Mouse (Mus musculus): ENCODE measurements around the gene E2f6.

The E2f6 gene

DNA sequence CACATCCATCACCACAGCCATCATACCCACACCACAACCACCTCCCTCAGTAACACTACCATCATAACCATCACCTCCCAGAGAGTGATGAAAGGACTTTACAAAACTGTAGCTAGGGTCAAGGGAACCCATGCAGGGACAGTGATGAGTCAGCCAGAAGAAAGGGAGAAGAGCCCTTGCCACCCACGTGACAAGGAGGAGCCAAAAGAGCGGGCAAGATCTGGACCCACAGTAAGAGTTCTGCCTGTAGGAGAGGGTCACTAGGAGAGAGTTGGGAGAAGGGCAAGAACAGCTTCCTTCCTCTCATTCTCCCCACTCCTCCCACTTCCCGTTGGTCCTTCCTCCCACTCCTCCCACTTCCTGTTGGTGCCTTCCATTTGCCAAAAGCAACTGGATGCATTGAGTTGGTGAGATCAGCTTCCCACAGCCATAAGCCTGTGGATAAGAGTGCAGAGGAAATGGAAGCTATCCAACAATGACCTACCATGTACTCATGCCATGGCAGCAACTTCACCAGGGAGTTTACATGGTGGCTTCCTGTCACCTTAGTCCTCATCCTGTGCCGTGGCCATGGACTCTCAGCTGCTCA is 36.5 kb downstream of the E2f6 start:
- DNase-seq (ENCODE audit: extremely low read depth, low read depth) = no peak

GRCm38 (mm10) chr12:16848501-16848900 is 37.7 kb downstream of the E2f6 start:
- DNase-seq (ENCODE audit: extremely low read depth, low read depth) = no peak

- DNase-seq (ENCODE audit: extremely low read depth, low read depth) = no peak
Observed at GRCm38 (mm10) chr12:16849821-16850220, 39.1 kb downstream of the E2f6 start.

- no peak for DNase-seq (ENCODE audit: extremely low read depth, low read depth)
Observed at GRCm38 (mm10) chr12:16850431-16851375, 39.9 kb downstream of the E2f6 start.

DNA sequence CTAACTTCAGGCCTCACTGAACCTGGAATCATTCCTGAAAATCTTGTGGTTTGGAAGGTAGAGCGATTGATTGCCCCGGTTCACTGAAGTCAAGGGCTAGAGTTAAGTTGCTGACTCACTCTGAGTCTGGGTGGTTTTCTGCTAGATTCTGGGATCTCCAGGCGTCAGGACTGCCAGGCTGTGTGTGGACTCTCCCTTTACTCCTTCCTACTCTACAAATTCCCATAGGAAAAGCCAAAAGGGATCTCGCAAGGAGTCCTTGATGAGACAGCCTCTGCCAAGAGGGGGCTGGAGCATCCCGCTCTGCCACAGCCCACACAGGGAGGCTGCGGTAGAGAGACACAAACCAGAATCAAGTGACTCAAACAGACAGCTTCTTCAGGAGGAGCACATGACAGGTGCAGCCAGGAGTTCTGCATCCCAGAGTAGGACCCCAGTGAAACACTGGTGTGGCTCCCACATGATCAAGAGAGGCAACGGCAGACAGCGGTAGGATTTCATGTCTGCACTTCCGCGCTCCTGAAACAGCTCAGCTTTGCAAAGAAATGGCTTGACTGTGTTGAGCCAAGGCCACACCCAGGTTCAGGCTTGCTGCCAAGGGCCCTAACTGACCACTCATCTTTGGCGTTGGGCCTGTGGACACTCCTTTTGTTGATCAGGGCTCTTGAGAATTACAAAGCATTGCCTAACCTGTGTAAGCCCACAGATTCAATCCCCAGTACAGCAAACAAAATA is 42.8 kb downstream of the E2f6 start:
- DNase-seq (ENCODE audit: extremely low read depth, low read depth) = peak; percentile 63

DNA sequence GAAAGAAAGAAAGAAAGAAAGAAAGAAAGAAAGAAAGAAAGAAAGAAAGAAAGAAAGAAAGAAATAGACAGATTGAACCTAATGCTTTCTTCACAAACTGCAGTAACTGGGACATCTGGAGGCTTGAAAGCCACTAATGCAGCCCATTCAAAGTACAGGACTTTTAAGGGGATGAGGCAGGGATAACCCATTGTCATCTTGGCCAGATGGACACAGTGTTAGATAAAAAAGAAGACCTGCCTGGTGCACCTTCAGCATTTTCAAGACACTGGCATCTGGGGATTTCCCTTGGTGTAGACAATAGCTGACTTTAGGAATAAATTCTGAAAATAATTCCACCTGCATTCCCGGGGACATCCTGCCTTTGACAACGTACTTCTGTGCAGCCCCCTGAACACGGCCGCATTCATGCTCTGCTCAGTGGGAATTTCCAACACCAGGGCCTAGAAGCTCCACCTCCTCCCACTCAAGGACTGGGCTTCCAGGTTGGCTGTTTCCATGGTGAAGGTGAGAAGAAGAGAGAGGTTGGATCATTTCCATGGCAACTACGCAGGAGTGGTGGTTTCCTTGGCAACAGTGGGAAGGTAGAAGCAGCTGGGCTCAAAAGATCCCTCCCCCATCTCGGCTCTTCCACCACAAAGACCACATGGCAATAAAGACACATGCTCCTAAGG is 45.0 kb downstream of the E2f6 start:
- DNase-seq (ENCODE audit: extremely low read depth, low read depth) = no peak

DNA sequence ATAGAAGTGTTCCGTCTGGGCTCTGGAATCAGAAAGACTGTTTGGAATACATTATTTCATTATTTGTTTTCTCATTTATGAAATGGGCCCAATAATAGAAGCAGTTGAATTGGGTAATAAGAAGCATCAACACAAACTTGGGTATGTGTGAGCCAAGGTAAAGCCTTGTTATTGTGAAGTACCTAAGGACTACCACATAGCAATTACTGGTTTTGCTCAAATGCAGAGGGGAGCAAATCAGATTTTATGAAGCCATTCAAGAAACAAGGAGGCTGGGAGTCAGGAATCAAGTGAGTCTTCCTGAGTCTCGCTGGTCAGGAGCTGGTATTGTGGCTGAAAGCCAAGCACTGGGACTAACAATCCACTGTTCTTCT is 45.5 kb downstream of the E2f6 start:
- DNase-seq (ENCODE audit: extremely low read depth, low read depth) = no peak

- no peak for DNase-seq (ENCODE audit: extremely low read depth, low read depth)
Observed at GRCm38 (mm10) chr12:16858081-16858480, 47.3 kb downstream of the E2f6 start.

- no peak for DNase-seq (ENCODE audit: extremely low read depth, low read depth)
Observed at GRCm38 (mm10) chr12:16859781-16860180, 49.0 kb downstream of the E2f6 start.

DNA sequence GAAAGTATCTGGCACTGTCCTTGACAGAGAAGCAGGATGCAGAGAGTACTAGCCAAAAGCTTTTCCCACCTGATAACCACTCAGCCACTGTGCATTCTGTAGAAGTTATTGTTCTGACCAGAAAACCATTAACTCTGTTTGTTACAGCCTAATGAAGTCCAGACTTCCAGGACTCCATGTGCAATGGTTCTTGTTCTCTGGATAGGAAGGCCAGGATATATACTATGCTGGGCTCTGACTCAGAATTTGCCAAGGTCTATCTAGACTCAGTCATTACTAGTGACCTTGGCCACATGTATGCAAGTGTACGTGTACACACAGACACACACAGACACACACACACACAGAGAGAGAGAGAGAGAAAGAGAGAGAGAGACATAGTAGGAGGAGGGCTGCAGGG is 49.8 kb downstream of the E2f6 start:
- no peak for DNase-seq (ENCODE audit: extremely low read depth, low read depth)

DNA sequence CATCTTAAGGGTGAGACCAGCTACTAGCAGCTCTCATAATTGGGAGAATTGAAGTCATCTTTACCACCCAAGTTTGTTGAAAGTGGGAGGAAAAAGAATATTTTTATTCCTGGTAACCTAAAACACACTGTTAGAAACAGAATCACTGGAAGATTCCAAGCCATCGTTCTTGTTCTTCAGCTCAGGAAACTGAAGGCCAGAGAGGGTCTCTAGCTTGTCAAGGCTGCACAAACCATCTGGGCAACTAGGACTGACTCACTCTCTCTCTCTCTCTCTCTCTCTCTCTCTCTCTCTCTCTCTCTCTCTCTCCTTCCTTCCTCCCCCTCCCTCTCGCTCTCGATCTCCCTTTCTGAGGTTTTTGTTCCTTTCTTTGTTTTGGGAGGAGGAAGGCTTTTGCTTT is 50.2 kb downstream of the E2f6 start:
- DNase-seq (ENCODE audit: extremely low read depth, low read depth) = no peak

GRCm38 (mm10) chr12:16864477-16864876 is 53.7 kb downstream of the E2f6 start:
- no peak for DNase-seq (ENCODE audit: extremely low read depth, low read depth)

DNA sequence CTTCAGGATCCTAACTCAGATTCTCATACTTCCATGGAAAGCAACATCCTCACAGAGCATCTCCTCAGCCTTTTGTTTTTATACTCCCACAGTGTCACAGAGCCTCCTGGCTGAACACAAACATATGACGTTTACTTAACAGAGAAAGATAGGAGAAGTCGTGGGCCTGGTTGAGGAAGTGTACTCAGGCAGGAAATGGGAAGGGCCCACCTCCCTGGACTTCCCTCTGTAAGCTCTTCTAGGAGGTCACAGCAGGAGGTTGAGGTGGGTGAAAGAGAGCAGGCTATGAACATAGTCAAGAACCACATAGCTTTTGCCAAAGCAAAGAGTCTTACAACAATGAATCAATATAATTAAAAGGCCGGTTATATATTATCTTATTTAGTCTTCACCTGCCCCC is 55.1 kb downstream of the E2f6 start:
- peak; percentile 39 for DNase-seq (ENCODE audit: extremely low read depth, low read depth)

DNA sequence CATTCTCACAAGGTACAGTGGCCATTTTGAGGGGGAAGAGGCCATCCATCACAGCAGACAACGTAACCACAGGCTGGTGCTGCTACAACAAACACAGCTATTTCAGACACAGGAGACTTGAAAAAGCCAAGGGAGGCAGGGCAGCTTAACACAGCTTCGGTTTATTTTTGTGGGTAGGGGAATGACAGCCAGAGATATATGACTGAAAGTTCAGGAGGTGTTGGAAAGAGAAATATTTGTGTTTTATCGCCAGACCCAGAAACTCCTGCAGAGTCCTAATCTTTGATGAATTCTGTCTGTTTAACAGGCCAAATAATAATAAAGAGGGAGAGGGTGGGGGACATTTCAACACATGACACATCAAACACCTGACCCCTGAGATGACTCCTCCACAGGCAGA is 55.7 kb downstream of the E2f6 start:
- no peak for DNase-seq (ENCODE audit: extremely low read depth, low read depth)

GRCm38 (mm10) chr12:16867306-16867705 is 56.5 kb downstream of the E2f6 start:
- DNase-seq (ENCODE audit: extremely low read depth, low read depth) = no peak

DNA sequence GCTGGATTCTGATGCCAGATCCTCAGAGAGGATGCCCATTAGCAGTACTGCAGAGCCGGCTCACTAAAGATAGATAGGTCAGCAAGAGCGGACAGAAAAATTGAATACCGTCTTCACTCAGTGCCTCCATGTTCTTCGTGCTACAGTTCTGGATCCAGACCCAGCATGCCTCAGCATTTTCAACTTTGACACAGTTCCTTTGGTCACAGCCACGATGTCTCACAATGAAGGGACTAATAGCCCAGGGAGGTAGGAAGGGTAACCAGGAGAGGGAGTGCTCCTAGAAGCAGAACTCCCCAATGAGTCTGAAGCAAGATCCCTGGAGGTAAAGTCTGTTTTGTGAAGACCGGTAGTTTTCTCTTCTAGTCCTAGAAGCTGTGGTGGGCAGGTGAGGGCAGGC is 57.9 kb downstream of the E2f6 start:
- DNase-seq (ENCODE audit: extremely low read depth, low read depth) = no peak

DNA sequence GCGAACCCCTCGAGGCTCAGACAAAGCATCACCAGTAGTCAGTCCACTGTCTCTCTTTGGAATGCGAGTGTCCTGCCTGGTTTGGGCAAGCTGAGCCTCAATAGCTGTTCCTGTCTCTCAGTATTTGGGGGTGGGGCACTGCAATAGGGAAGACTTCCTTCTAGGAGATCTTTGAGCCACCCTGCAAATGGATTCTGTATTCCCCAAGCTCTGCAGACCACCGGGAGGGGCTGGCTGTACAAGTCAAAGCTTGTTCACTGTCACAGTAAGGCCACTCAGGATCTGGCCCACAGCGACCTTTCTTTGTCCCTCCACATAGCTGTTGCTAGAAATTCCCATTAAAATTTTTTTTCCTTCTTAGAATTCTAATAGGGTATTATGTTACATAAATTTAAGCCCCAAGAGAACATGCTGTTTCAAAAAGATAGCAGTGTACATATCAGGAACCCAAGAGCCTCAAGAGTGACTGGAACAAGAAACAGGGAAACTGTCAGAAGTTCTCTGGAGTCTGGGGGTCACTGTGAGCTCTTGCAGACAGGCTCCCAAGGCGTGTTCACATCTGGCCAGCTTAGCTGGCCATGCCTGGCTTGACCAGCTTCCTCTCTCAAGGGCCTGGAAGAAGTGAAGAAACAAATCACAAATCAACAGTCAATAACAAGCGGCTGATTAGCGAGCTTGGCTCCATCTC is 58.5 kb downstream of the E2f6 start:
- DNase-seq (ENCODE audit: extremely low read depth, low read depth) = no peak

- DNase-seq (ENCODE audit: extremely low read depth, low read depth) = no peak
Observed at GRCm38 (mm10) chr12:16869870-16870404, 59.2 kb downstream of the E2f6 start.

DNA sequence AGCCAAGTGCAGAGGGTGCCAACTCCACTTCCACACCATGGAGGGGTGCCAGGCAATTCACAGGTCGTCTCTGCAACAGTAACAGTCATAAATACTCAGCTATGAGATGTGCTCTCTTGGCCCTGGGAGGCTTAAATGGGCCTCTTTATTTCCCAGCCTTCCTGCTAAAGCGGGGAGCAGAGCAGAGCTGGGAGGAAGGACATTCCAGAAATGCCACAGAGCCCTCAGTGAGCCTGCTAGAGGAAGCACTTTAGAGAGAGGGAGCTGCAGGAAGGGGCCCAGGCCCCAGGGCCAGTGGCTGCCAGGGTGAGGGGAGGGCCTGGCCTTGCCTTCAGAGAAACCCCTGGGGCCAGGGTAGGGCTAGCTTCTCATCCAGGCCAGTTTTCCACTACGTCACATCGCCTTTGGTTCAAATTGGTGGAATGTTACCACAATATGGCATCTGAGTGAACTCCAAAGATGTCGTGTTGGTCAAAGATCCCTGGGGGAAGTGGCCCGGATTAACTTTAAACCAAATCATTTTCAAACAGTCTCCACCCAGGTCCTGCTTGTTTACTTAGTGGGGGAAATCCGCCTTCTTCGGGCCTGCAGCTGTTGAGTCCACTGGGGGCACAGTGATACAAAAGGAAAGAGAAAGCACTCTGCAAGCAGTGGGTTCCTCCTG is 59.8 kb downstream of the E2f6 start:
- no peak for DNase-seq (ENCODE audit: extremely low read depth, low read depth)

DNA sequence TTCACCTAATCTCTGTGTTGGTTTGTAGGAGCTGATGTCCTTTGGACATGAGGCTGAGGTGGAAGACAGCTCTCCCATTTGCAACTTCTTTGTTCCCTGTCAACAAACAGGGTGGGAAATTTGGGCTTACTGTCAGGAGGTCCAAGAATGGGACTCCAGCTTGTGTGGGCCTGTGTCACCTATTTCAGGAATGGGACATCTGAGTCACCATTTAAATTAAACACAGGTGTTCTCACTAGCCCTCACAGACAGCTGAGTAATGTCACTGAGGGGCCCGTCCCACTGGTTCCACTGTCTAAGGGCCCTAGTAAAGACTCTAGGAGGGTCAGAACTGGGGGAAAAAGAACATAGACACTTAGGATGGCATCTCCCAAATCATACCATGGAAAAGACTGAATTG is 61.2 kb downstream of the E2f6 start:
- no peak for DNase-seq (ENCODE audit: extremely low read depth, low read depth)
